Mouse (Mus musculus) liver, embryonic 11.5 days (tissue): ENCODE data around the gene Chic2. TPM values are rescaled to one million over a fixed set of nuclear protein-coding genes. Genes with fewer than 3 reads are reported as not detected.
A peak's percentile ranks its signal among the peaks of the same experiment; 100 is the strongest.

ENCODE experiments used
- ATAC-seq: fragments of 200-750 bp; cut with Nextera tagmentation; replicated peaks from 2 replicates; pipeline ENCODE4 v1.8.0; 2017; ENCODE audit warnings: moderate number of reproducible peaks, mild to moderate bottlenecking, moderate TSS enrichment, moderate library complexity; ENCODE audit not compliant: low FRiP score
- DNase-seq: peaks from one replicate; pipeline ENCODE4 v3.0.0-alpha.2; 2017; ENCODE audit warnings: low spot score
- H3K27ac ChIP-seq: fragments of 300-500 bp; sonication (generic); 2 replicates; pipeline ENCODE4 v1.5.1; 2014; ENCODE audit warnings: mild to moderate bottlenecking, low read depth, low read length, control low read depth
- H3K27me3 ChIP-seq: fragments of 300-500 bp; sonication (generic); replicated peaks from 2 replicates; pipeline ENCODE4 v1.6.1; 2014; ENCODE audit warnings: low read length, mixed read lengths; ENCODE audit not compliant: control insufficient read depth, insufficient read depth
- H3K36me3 ChIP-seq: fragments of 300-500 bp; sonication (generic); 2 replicates; pipeline ENCODE4 v1.6.1; 2014; ENCODE audit warnings: mild to moderate bottlenecking, low read length, moderate library complexity, mixed read lengths; ENCODE audit not compliant: control insufficient read depth, insufficient read depth
- H3K4me1 ChIP-seq: fragments of 300-500 bp; sonication (generic); replicated peaks from 2 replicates; pipeline ENCODE4 v1.6.1; 2014; ENCODE audit warnings: low read length, mixed read lengths; ENCODE audit not compliant: control insufficient read depth, insufficient read depth
- H3K4me2 ChIP-seq: fragments of 300-500 bp; sonication (generic); 2 replicates; pipeline ENCODE4 v1.6.1; 2014; ENCODE audit warnings: mild to moderate bottlenecking, control low read depth, moderate library complexity
- H3K4me3 ChIP-seq: fragments of 300-500 bp; sonication (generic); 2 replicates; pipeline ENCODE4 v1.5.1; 2014; ENCODE audit warnings: low read depth, low read length, control low read depth
- H3K9ac ChIP-seq: fragments of 300-500 bp; sonication (generic); 2 replicates; pipeline ENCODE4 v1.6.1; 2014; ENCODE audit warnings: low read depth, low read length, control low read depth
- H3K9me3 ChIP-seq: fragments of 300-500 bp; sonication (generic); 2 replicates; pipeline ENCODE4 v1.6.1; 2016; ENCODE audit warnings: low read length, inconsistent platforms, mixed read lengths; ENCODE audit not compliant: control insufficient read depth
- WGBS: fragments of 180-500 bp; shearing (Covaris S2); extraction: QIAGEN DNeasy Blood & Tissue Kit; methylation state at CpG from one replicate; pipeline ENCODE4 v1.1.7; 2014; 5-methylcytosine and 5-hydroxymethylcytosine counted together
- polyA plus RNA-seq: library from polyadenylated mRNA; unstranded; fragments of >200 nt; fragmentation: Nextera tagmentation; extraction: Ambion mirVana; gene quantifications from 2 replicates; pipeline ENCODE4 v1.2.1, GENCODE M21; 2014

Chic2 gene
- polyA plus RNA-seq, 1 experiment from 2014 or later: 33.2 TPM

DNA sequence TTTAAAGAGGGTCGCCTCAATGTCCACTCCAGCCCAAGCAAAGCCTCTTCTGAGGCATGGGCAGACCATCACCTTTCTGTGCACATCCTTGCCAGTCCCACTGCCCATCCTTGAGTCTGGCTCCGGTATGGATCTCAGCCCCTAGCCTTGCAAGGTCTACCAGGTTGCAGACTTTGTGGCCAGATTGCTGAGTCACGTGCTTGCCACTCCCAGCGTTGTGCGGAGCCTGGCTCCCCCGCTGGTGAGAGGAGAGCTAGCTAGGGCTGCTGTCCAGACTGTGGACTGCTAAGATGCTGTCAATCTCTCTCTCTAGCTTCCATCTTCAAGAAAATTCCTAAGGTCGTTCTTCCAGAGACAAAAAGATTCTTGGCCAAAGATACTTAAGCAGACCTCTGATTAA is 35.0 kb upstream of the Chic2 start:
- WGBS: 3% methylated on average over 7 of the region's 7 CpGs
- Histone ChIP-seq H3K9me3 (no peaks in the 10 kb centered on the region), H3K4me1 (no peaks in the 10 kb centered on the region), H3K9ac (no peak overlapping the region), H3K4me2 (no peak overlapping the region), H3K27me3 (peaks cover 99% of the 10 kb centered on the region), H3K27ac (no peak overlapping the region), H3K4me3 (no peak overlapping the region), H3K36me3 (no peaks in the 10 kb centered on the region)
- ATAC-seq: no peak
- no peak for DNase-seq

DNA sequence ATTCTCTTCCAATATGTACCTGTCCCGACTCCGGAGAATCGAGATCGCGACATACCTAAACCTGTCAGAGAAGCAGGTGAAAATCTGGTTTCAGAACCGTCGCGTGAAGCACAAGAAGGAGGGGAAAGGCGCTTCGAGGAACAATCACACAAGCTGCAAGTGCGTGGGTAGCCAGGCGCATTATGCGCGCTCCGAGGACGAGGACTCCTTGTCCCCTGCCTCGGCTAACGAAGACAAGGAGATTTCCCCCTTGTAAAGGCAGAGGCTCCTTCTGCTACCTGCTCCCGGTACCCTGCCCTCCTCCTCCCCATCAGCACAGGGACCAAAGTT is 32.4 kb upstream of the Chic2 start:
- no peak for ATAC-seq
- H3K9ac ChIP-seq: no peak overlapping the region

DNA sequence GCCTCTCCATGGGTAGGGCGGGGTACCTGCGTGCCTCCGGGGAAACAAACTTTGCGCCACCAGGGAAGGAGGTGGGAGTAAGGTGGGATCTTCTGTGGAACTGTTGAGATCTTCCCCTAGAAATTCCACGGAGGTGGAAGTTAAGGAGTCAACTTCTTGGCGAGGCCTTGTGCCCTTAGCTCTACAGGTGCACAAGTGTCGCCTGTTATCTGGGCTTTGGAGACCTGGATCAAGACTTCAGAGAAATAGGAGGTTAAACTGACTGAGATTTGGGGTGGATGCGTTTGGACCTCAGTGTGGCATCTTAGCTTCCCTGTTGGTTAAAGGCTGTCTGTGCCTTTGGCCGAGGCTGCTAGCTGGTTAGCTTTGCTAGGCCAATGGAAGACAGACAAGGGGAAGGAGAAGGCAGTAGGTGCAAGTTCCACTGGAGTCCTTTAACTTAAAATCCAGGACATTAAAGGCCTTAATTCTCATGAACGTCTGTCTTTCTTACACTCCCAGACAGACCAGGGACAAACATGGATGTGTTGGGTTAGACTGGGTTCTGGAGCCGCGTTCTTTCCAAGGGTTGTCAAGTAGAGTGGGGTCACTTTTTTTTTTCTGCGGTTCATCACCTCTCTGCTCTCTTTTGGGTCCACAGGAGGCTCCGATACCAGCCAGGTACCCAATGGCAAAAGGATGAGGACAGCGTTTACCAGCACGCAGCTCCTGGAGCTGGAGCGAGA is 31.9 kb upstream of the Chic2 start:
- DNase-seq: no peak
- 3% methylated on average over 17 of the region's 17 CpGs for WGBS

More for the DNA sequence above, 32.4 kb upstream of the Chic2 start:
- Histone ChIP-seq H3K27me3 (peaks cover 99% of the 10 kb centered on the region), H3K36me3 (no peaks in the 10 kb centered on the region), H3K4me1 (no peaks in the 10 kb centered on the region), H3K9me3 (no peaks in the 10 kb centered on the region), H3K27ac (no peak overlapping the region), H3K4me3 (no peak overlapping the region), H3K4me2 (no peak overlapping the region)
- DNase-seq: no peak
- 4% methylated on average over 19 of the region's 19 CpGs for WGBS

DNA sequence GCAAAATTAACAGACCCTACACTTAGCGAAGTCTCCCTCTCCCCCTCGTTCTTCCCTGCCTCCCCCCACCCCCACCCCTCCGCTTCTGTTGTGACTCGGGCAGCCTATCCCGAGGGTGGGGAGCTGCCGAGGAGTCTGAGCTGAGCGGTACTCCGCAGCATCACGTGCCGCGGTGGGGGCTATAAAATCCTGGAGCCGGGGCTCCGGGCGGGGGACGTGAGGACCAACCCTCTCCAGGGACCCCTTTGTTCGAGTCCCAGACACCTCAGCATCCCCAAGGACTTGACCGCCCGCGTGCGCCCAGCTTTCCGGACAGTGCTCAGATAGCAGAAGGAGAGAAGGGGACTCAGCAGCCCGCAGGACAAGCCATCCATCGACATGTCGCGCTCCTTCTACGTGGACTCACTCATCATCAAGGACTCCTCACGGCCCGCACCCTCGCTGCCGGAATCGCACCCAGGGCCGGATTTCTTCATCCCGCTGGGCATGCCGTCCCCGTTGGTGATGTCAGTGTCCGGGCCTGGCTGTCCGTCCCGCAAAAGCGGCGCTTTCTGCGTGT is 30.9 kb upstream of the Chic2 start, which contains the start of gene Gsx2:
TSS of gene Gsx2 (plus strand) at position 219 of the 559 bp plus-strand sequence.
- H3K9ac ChIP-seq: no peak within 1 kb of the TSS
- H3K27me3 ChIP-seq: peaks cover 100% of the 10 kb centered on the region
- no peaks in the 10 kb centered on the region for H3K4me1 ChIP-seq
- no peak for ATAC-seq
- H3K4me2 ChIP-seq: peak within 1 kb of the TSS; percentile 24
- whole genome bisulfite sequencing: 2% methylated on average over 41 of the region's 41 CpGs
- H3K36me3 ChIP-seq: no peaks in the 10 kb centered on the region
- H3K27ac ChIP-seq: no peak within 1 kb of the TSS
- DNase-seq: no peak
- H3K9me3 ChIP-seq: no peaks in the 10 kb centered on the region
- H3K4me3 ChIP-seq: no peak within 1 kb of the TSS

More for the DNA sequence above, 31.9 kb upstream of the Chic2 start:
- no peak overlapping the region for H3K4me2 ChIP-seq
- H3K9ac ChIP-seq: no peak overlapping the region
- H3K9me3 ChIP-seq: no peaks in the 10 kb centered on the region
- H3K27me3 ChIP-seq: peaks cover 100% of the 10 kb centered on the region
- no peak for ATAC-seq
- no peaks in the 10 kb centered on the region for H3K36me3 ChIP-seq
- no peak overlapping the region for H3K27ac ChIP-seq
- H3K4me1 ChIP-seq: no peaks in the 10 kb centered on the region
- no peak overlapping the region for H3K4me3 ChIP-seq

DNA sequence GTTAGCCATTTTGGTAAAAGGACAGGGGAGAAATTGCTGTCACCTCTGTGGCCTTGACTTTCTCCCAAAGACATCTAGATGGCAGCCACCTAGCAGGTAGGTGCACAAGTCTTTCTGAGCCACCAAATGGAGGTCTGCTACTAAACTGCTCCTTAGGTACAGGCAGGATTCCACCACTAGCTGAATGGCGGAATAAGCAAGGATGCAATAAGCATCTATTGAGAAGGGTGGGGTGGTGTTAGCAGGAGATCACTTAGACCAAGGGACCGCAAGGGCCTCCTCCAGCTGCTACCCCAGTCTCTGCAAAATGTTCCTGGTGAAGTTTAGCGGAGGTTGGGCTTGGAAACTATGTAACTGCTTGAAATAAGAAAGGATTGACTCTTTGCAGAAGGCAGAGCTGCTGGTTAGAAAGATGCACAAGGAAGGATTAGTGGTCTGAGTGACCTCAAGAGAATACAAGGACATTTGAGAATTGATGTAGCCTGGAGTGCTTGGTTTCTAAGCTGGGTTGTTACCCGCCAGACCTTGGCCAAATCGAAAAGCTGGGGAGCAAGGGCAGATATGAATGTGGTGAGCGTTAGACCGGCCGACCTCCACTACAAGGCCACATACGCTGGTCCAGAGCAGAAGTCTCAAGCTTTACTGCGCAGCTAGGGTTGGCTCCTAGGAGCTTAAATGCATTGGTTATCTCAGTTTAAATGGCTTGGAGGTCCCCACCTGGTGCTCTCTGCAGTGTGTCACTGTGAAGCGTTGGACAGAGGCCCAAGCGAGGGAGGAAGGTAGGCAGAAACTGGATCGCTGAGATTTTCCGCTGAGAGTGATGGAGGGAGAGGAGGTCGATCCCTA is 30.2 kb upstream of the Chic2 start:
- no peak overlapping the region for H3K9ac ChIP-seq
- H3K27me3 ChIP-seq: peaks cover 100% of the 10 kb centered on the region
- no peak for ATAC-seq
- no peaks in the 10 kb centered on the region for H3K9me3 ChIP-seq
- DNase-seq: no peak
- H3K4me3 ChIP-seq: no peak overlapping the region
- no peaks in the 10 kb centered on the region for H3K4me1 ChIP-seq
- no peak overlapping the region for H3K4me2 ChIP-seq
- WGBS: 4% methylated on average over 15 of the region's 15 CpGs
- H3K27ac ChIP-seq: no peak overlapping the region
- H3K36me3 ChIP-seq: no peaks in the 10 kb centered on the region

DNA sequence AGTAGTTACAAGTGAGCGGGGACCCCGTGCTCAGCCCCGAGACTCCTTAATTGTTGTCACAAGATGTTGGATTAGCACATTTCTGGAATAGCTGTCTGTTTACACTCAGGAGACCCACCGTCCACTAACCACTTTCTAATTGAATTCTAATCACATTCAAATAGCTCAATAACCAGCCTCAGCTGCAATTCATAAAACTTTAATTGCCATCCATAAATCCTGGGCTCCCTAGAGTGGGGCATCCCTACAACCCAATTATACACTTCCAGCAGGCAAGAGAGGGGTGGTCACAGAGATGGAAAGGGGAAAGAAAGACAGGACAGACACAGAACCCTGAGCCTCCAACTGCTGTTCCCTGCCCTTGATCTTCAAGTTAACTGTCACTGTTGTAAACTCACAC is 29.6 kb upstream of the Chic2 start:
- Histone ChIP-seq H3K4me1 (no peaks in the 10 kb centered on the region), H3K27me3 (peaks cover 100% of the 10 kb centered on the region), H3K9ac (no peak overlapping the region), H3K4me3 (no peak overlapping the region), H3K4me2 (no peak overlapping the region), H3K36me3 (no peaks in the 10 kb centered on the region), H3K27ac (no peak overlapping the region), H3K9me3 (no peaks in the 10 kb centered on the region)
- ATAC-seq (no peak), DNase-seq (no peak)
- 7% methylated on average over 4 of the region's 4 CpGs for WGBS

DNA sequence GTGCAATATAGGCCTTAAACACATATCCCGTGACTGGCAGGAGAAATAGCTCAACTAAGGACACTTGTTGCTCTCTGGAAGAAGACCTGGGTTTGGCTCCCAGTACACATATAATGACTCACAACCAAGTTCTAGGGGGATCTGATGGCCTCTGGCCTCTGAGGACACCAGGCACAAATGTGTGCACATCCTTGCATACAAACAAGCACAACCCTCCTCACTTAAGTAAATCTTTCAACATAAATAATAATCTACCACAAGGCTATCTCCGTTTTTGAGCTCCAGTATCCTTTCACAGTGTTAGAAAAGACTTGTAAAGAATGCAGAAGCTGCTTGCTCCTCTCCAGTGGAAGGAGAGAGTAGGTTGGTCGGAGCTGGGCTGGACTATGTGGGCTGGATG is 29.1 kb upstream of the Chic2 start:
- no peak overlapping the region for H3K9ac ChIP-seq
- H3K4me2 ChIP-seq: no peak overlapping the region
- no peak for DNase-seq
- H3K4me3 ChIP-seq: no peak overlapping the region
- H3K27ac ChIP-seq: no peak overlapping the region
- peaks cover 100% of the 10 kb centered on the region for H3K27me3 ChIP-seq
- no peak for ATAC-seq
- no peaks in the 10 kb centered on the region for H3K9me3 ChIP-seq
- H3K36me3 ChIP-seq: no peaks in the 10 kb centered on the region
- H3K4me1 ChIP-seq: no peaks in the 10 kb centered on the region
- WGBS: 14% methylated on average over 3 of the region's 3 CpGs

DNA sequence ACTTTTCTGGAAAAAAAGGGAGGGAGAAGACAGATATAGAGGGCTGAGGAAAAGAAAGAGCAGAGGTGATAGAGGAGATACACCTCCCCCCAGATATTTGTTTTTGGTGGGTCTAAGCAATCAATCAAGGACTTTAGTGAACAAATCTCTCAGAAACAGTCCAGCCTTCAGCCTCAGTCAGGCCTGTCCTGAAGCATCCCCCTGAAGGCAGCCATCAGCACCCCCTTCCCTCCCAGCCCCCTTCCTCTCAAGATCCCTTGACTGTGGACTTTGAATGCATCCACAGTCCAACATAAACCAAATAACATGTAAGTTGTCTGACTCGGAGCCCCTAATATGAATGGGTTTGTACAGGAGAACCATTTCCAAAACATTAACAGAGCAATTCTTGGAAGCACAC is 28.6 kb upstream of the Chic2 start:
- no peaks in the 10 kb centered on the region for H3K9me3 ChIP-seq
- ATAC-seq (no peak), DNase-seq (no peak)
- H3K4me1 ChIP-seq: no peaks in the 10 kb centered on the region
- H3K4me2 ChIP-seq: no peak overlapping the region
- H3K27ac ChIP-seq: no peak overlapping the region
- no peak overlapping the region for H3K4me3 ChIP-seq
- H3K27me3 ChIP-seq: peaks cover 100% of the 10 kb centered on the region
- WGBS: 32% methylated on average over 1 of the region's 1 CpGs
- H3K36me3 ChIP-seq: no peaks in the 10 kb centered on the region
- no peak overlapping the region for H3K9ac ChIP-seq
